Mouse (Mus musculus): ENCODE data around the gene Alg6.

DNA sequence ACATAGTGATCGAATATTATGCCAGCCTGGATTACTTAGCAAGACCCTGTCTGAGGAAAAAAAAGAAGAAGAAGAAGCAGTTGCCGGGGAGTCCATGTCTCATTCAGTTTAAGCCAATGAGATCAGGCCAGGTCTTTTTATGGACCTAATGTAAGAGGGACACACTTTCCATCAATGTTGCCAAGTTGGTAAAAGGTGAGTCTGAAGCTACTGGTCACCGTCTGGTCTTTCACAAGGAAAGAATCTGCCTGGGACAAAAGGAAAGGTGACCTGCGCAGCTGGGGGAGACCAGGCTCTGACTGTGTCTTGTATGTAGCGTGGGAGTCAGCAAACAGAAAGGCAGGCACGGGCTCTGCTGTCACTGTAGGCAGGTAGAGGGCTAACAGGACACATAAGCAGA is 31.5 kb upstream of the Alg6 start:
- TF ChIP-seq USF1 (IDR thresholded peaks at IDR 0.05; ENCODE audit: low read depth) (no peak), MYOG (IDR thresholded peaks at IDR 0.05; ENCODE audit: control insufficient read depth, extremely low read depth, insufficient read length) (no peak), CTCF (IDR thresholded peaks at IDR 0.05; ENCODE audit: control insufficient read depth, insufficient read depth, insufficient read length) (no peak), MAX (IDR thresholded peaks at IDR 0.05) (no peak), CEBPB (IDR thresholded peaks at IDR 0.05; ENCODE audit: low read depth) (no peak)

Measured in C2C12 (cell line).